Comparison of ENCODE assay signal across 11 mouse cellular contexts in genomic region chr12:3779639-3780038, GRCm38 (mm10). TPM values are rescaled to one million over a fixed set of nuclear protein-coding genes. Genes with fewer than 3 reads are reported as not detected.
DNase-seq lines count a peak whose midpoint lies in the region; ATAC-seq and TF ChIP-seq lines count a peak whose summit lies in the region.
"Had no signal": no experiment of that assay in that cellular context is flagged by ENCODE, and none has a peak within 500 bp of the region (broad histone marks: within the 10 kb centered on the region; RNA-seq: fewer than 3 reads in every experiment).

No protein-coding gene starts in this region.

- H3K27me3 ChIP-seq in heart, adult 2 months (ENCODE audit: control insufficient read depth, insufficient read depth, low read length): no peaks in the 10 kb centered on the region
- no peaks in the 10 kb centered on the region for H3K27me3 ChIP-seq in kidney, embryonic 15.5 days
- no peaks in the 10 kb centered on the region for H3K27me3 ChIP-seq in stomach, embryonic 14.5 days (ENCODE audit: control insufficient read depth, insufficient read depth, low read length)
- no peaks in the 10 kb centered on the region for H3K27me3 ChIP-seq in stomach, postnatal 0 days (ENCODE audit: control insufficient read depth, insufficient read depth, low read length)
- no peaks in the 10 kb centered on the region for H3K27me3 ChIP-seq in stomach, embryonic 16.5 days (ENCODE audit: control insufficient read depth, insufficient read depth, low read length)
- H3K27me3 ChIP-seq in midbrain, embryonic 16.5 days (ENCODE audit: control insufficient read depth, insufficient read depth, low read depth, low read length): no peaks in the 10 kb centered on the region
- H3K27me3 ChIP-seq: limb, embryonic 15.5 days had no signal

- TF ChIP-seq CTCF in heart, adult 2 months (IDR thresholded peaks at IDR 0.05): no peak
- no peak for TF ChIP-seq CTCF in stomach, postnatal 0 days (IDR thresholded peaks at IDR 0.05; ENCODE audit: low read depth)

- peak overlapping the region; percentile 89 for H3K27ac ChIP-seq in heart, adult 2 months
- H3K27ac ChIP-seq in kidney, embryonic 15.5 days: peak overlapping the region; percentile 97; the same call in 1 of the 2 replicates
- peak overlapping the region; percentile 98; the same call in 1 of the 2 replicates for H3K27ac ChIP-seq in stomach, embryonic 14.5 days (ENCODE audit: low read length)
- H3K27ac ChIP-seq in stomach, postnatal 0 days (replicated peaks): no peak overlapping the region; the same call in 1 of the 2 replicates
- peak overlapping the region; percentile 98; the same call in 1 of the 2 replicates for H3K27ac ChIP-seq in stomach, embryonic 16.5 days (ENCODE audit: low read length)
- no peak overlapping the region for H3K27ac ChIP-seq in midbrain, embryonic 16.5 days (ENCODE audit: low read length)

- no peak for TF ChIP-seq EP300 in heart, adult 2 months (IDR thresholded peaks at IDR 0.05; ENCODE audit: insufficient read depth, low read depth, low read length)
- TF ChIP-seq EP300 in stomach, postnatal 0 days (optimal IDR thresholded peaks at IDR 0.05): no peak

- WGBS in heart, adult 2 months: 49% methylated on average over 2 of the region's 2 CpGs
- WGBS in kidney, embryonic 15.5 days: 91% methylated on average over 2 of the region's 2 CpGs
- 35% methylated on average over 2 of the region's 2 CpGs for WGBS in stomach, embryonic 14.5 days
- 72% methylated on average over 2 of the region's 2 CpGs for WGBS in stomach, postnatal 0 days
- WGBS in stomach, embryonic 16.5 days: 51% methylated on average over 2 of the region's 2 CpGs
- 86% methylated on average over 2 of the region's 2 CpGs for WGBS in midbrain, embryonic 16.5 days

- intact Hi-C loops in heart, adult 2 months (cut with DNase I): loop anchor here (2.0 kb wide), 1 partner anchor 21 kb away; no protein-coding TSS in a partner anchor
- intact Hi-C loops in heart, postnatal 36 days (cut with DNase I): loop anchor here (2.0 kb wide), 1 partner anchor 15 kb away; no protein-coding TSS in a partner anchor

- H3K4me2 ChIP-seq in kidney, embryonic 15.5 days: no peak overlapping the region
- no peak overlapping the region for H3K4me2 ChIP-seq in stomach, embryonic 14.5 days (replicated peaks; ENCODE audit: low read depth, low read length)
- no peak overlapping the region for H3K4me2 ChIP-seq in stomach, postnatal 0 days (replicated peaks; ENCODE audit: low read depth)
- no peak overlapping the region for H3K4me2 ChIP-seq in stomach, embryonic 16.5 days (ENCODE audit: low read depth, low read length)
- no peak overlapping the region for H3K4me2 ChIP-seq in midbrain, embryonic 16.5 days (ENCODE audit: low read length)
- H3K4me2 ChIP-seq: limb, embryonic 15.5 days had no signal

- no peak for TF ChIP-seq POLR2A in heart, adult 2 months (IDR thresholded peaks at IDR 0.05; ENCODE audit: insufficient read depth, low read depth, low read length)

- ATAC-seq in kidney, embryonic 15.5 days (replicated peaks; ENCODE audit: low FRiP score): no peak
- ATAC-seq in stomach, embryonic 14.5 days (ENCODE audit: insufficient number of reproducible peaks, insufficient read depth, low FRiP score, low read depth): no peak
- ATAC-seq in stomach, postnatal 0 days (ENCODE audit: low FRiP score, low TSS enrichment): no peak
- no peak for ATAC-seq in stomach, embryonic 16.5 days (ENCODE audit: insufficient read depth, low FRiP score)
- ATAC-seq in midbrain, embryonic 16.5 days: no peak

- no peak overlapping the region for H3K4me3 ChIP-seq in heart, adult 2 months
- H3K4me3 ChIP-seq in kidney, embryonic 15.5 days (replicated peaks): no peak overlapping the region
- no peak overlapping the region for H3K4me3 ChIP-seq in stomach, embryonic 14.5 days (ENCODE audit: low read depth, low read length)
- H3K4me3 ChIP-seq in stomach, postnatal 0 days (ENCODE audit: low read depth, low read length): no peak overlapping the region
- H3K4me3 ChIP-seq in stomach, embryonic 16.5 days (replicated peaks; ENCODE audit: low read length): no peak overlapping the region
- no peak overlapping the region for H3K4me3 ChIP-seq in midbrain, embryonic 16.5 days (ENCODE audit: low read depth, low read length)
- H3K4me3 ChIP-seq: limb, embryonic 15.5 days had no signal

- no peak overlapping the region for H3K9ac ChIP-seq in heart, adult 2 months (ENCODE audit: low read depth, low read length)
- no peak overlapping the region for H3K9ac ChIP-seq in kidney, embryonic 15.5 days
- H3K9ac ChIP-seq in stomach, embryonic 14.5 days (replicated peaks; ENCODE audit: low read depth, low read length): no peak overlapping the region
- no peak overlapping the region for H3K9ac ChIP-seq in stomach, postnatal 0 days (ENCODE audit: low read length)
- no peak overlapping the region for H3K9ac ChIP-seq in stomach, embryonic 16.5 days (ENCODE audit: low read length)
- no peak overlapping the region for H3K9ac ChIP-seq in midbrain, embryonic 16.5 days (ENCODE audit: low read depth, low read length)
- H3K9ac ChIP-seq: limb, embryonic 15.5 days; liver, postnatal 0 days had no signal

- DNase-seq in heart, adult 2 months: no peak
- DNase-seq in heart, postnatal 36 days: no peak
- no peak for DNase-seq in kidney, adult 18-20 months
- no peak for DNase-seq in stomach, postnatal 0 days (ENCODE audit: low spot score)
- DNase-seq: cerebellum, adult 11 months had no signal

- no peaks in the 10 kb centered on the region for H3K79me2 ChIP-seq in heart, adult 2 months (replicated peaks; ENCODE audit: control insufficient read depth, insufficient read depth, low read length)

- peaks cover 2% of the 10 kb centered on the region; the same call in 1 of the 2 replicates for H3K36me3 ChIP-seq in heart, adult 2 months (ENCODE audit: control insufficient read depth, insufficient read depth, low read length)
- H3K36me3 ChIP-seq in kidney, embryonic 15.5 days: no peaks in the 10 kb centered on the region
- H3K36me3 ChIP-seq in stomach, embryonic 14.5 days (ENCODE audit: control insufficient read depth, insufficient read depth, low read length): no peaks in the 10 kb centered on the region
- H3K36me3 ChIP-seq in stomach, postnatal 0 days (ENCODE audit: control insufficient read depth, insufficient read depth, low read length): no peaks in the 10 kb centered on the region
- no peaks in the 10 kb centered on the region for H3K36me3 ChIP-seq in stomach, embryonic 16.5 days (ENCODE audit: control insufficient read depth, insufficient read depth, low read length)
- H3K36me3 ChIP-seq in midbrain, embryonic 16.5 days (ENCODE audit: control insufficient read depth, insufficient read depth, low read length): peaks cover 4% of the 10 kb centered on the region; the same call in 1 of the 2 replicates

- no peaks in the 10 kb centered on the region for H3K9me3 ChIP-seq in kidney, embryonic 15.5 days (replicated peaks)
- H3K9me3 ChIP-seq in stomach, embryonic 14.5 days (ENCODE audit: control insufficient read depth, low read depth, low read length): no peaks in the 10 kb centered on the region
- H3K9me3 ChIP-seq in stomach, postnatal 0 days (ENCODE audit: control insufficient read depth, low read length): no peaks in the 10 kb centered on the region
- no peaks in the 10 kb centered on the region for H3K9me3 ChIP-seq in stomach, embryonic 16.5 days (replicated peaks; ENCODE audit: control insufficient read depth, low read length)
- no peaks in the 10 kb centered on the region for H3K9me3 ChIP-seq in midbrain, embryonic 16.5 days (replicated peaks; ENCODE audit: control insufficient read depth, low read length, poor library complexity, severe bottlenecking)
- H3K9me3 ChIP-seq: limb, embryonic 15.5 days had no signal

- peaks cover 18% of the 10 kb centered on the region for H3K4me1 ChIP-seq in heart, adult 2 months (ENCODE audit: control insufficient read depth, insufficient read depth, low read length)
- peaks cover 69% of the 10 kb centered on the region for H3K4me1 ChIP-seq in kidney, embryonic 15.5 days
- H3K4me1 ChIP-seq in stomach, embryonic 14.5 days (ENCODE audit: control insufficient read depth, insufficient read depth, low read length): peaks cover 56% of the 10 kb centered on the region
- peaks cover 15% of the 10 kb centered on the region for H3K4me1 ChIP-seq in stomach, postnatal 0 days (replicated peaks; ENCODE audit: control insufficient read depth, insufficient read depth)
- peaks cover 60% of the 10 kb centered on the region for H3K4me1 ChIP-seq in stomach, embryonic 16.5 days (ENCODE audit: control insufficient read depth, insufficient read depth, low read length)
- peaks cover 43% of the 10 kb centered on the region for H3K4me1 ChIP-seq in midbrain, embryonic 16.5 days (ENCODE audit: control insufficient read depth, insufficient read depth, low read length)

RNA-seq across cellular contexts. Expression of gene Dnmt3a, which starts 26.2 kb away (rescaled TPM):
- total RNA-seq in heart, adult 2 months (2021): 10 to 100 TPM; 50.9 to 56.0 TPM
- polyA plus RNA-seq in heart, adult 2 months (2012; rRNA removed): 13.6 and 22.4 TPM in 2 replicates
- total RNA-seq in heart, postnatal 36 days (2021): 10 to 100 TPM; 71.7 to 75.8 TPM
- 124 and 132 TPM in 2 replicates for polyA plus RNA-seq in kidney, embryonic 15.5 days (2015; fragmentation: Nextera tagmentation; extraction: Ambion mirVana)
- polyA plus RNA-seq in stomach, embryonic 14.5 days (2014; fragmentation: Nextera tagmentation; extraction: Ambion mirVana): 77.9 and 83.1 TPM in 2 replicates
- polyA plus RNA-seq in stomach, postnatal 0 days (2015; fragmentation: Nextera tagmentation; extraction: Ambion mirVana): 29.7 and 44.0 TPM in 2 replicates
- 49.6 and 60.4 TPM in 2 replicates for polyA plus RNA-seq in stomach, embryonic 16.5 days (2015; fragmentation: Nextera tagmentation; extraction: Ambion mirVana)
- polyA plus RNA-seq in midbrain, embryonic 16.5 days (2015; fragmentation: Nextera tagmentation; extraction: Ambion mirVana): 112 and 125 TPM in 2 replicates

Comparison
In these comparisons a context has a peak if more than half of its experiments do, and no peak if none do; other contexts are left out.
1. H3K27ac ChIP-seq: peak in heart, adult 2 months (single experiment), kidney, embryonic 15.5 days (single experiment), stomach, embryonic 14.5 days (single experiment) and stomach, embryonic 16.5 days (single experiment); none in stomach, postnatal 0 days (single experiment) and midbrain, embryonic 16.5 days (single experiment).